Mouse (Mus musculus) urinary bladder, postnatal 10 days (tissue): ENCODE results near the gene Vstm2l.

Experiments
- DNase-seq: peaks from one replicate; pipeline ENCODE4 v3.0.0; 2022; ENCODE audit warnings: low spot score

Vstm2l gene

DNA sequence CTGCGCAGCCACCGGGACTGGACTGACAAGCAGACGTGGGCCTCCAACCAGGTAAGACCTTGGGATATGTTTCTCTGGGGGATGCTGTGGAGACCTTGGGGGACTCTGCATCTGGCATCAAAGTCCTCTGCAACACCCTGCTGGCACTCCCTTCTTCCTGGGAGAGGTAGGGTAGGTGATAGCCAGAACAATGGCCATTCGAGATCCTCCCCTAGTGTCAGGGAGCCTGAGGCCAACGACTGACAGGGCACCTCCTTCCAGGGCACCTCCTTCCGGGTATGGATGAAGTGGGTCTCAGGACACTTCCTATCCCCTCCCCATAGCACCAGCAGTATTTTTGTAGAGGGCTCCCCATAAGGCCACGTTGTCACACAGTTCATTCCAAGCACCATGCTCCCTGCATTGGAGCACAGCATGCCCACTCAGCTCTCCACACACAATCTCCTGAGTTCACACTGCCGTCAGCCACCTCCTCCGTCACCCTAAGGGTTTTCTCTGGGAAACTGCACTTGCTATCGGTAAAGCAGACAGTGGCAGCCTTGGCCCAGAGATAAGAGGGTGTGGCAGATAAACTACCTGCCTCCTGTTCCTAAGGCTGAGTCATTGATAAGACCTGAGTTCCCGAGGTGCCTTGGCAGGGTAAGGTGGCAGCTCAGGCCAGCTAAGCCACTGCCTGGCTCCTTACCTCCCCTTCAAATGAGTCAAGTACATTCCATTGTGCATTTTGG, 21.2 kb downstream of the Vstm2l start:
- DNase-seq = no peak

DNA sequence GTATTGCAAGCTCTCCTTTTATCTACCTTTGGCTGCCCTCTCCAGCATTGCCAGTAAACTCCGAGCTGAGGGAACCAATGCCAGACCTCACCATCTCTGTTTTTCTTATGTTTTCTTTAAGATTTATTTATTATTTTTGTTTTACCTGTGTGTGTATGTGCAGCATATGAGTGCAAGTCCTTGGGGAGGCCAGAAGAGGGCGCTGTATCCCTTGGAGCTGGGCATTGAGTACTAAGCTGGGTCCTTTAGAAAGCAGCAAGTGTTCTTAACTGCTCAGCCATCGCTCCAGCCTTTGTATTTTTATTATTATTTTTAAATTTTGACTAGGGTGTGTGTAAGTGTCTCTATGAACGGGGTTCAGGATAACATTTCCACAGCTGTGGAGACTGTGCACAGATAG, 22.2 kb downstream of the Vstm2l start:
- DNase-seq = no peak

DNA sequence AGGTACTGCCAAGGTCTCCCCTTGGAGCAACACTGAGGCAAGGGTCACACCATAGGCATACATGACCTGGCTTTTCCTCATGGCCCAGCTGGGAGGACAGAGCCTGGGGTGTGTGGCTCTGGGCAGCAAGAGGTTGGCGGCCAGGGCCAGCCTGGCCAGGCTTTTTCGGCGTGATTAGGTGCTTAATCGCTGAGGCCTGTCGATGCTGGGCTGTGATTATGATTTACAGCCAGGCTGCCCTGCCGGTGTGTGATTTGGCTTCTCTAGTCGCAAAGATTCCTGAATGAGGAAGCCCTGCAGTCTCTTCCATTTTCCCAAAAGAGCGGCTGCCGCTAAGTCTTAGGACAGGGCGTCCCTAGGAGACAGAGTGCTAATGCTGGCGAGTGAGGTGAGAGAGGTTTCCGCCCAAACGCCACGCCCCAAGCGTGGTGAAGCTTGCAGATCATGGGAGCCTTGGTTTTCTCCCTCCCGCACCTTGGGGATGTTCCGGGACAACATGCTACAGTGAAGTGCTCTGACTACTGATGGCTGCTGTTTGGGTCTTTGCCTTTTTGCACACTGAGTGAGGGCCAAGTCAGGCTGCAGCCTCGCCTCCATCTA, 26.2 kb downstream of the Vstm2l start:
- no peak for DNase-seq

DNA sequence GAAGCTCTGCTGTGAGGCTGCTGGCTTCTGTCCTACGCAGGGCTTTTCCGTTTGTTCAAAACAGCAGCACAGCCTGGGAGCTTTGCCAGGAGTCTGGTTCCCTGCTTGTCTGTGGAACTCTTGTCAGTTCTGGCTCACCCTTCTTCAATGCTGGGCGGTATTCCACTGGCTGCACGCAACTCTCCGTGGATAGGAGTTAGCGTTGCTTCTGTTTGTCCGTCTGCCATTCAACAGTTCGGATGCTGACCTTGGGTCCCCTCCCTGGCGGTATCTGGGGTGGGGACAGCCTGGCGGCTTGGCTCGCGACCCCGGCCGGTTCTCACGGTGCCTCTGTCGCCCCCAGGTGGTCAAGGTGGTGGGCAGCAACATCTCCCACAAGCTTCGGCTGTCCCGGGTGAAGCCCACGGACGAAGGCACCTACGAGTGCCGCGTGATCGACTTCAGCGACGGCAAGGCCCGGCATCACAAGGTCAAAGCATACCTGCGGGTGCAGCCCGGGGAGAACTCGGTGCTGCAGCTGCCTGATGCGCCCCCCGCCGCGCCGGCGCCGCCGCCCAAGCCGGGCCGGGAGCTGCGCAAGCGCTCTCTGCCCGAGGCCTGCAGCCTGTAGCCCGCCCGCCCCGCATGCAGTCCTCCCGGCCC, 29.2 kb downstream of the Vstm2l start:
- DNase-seq = no peak

DNA sequence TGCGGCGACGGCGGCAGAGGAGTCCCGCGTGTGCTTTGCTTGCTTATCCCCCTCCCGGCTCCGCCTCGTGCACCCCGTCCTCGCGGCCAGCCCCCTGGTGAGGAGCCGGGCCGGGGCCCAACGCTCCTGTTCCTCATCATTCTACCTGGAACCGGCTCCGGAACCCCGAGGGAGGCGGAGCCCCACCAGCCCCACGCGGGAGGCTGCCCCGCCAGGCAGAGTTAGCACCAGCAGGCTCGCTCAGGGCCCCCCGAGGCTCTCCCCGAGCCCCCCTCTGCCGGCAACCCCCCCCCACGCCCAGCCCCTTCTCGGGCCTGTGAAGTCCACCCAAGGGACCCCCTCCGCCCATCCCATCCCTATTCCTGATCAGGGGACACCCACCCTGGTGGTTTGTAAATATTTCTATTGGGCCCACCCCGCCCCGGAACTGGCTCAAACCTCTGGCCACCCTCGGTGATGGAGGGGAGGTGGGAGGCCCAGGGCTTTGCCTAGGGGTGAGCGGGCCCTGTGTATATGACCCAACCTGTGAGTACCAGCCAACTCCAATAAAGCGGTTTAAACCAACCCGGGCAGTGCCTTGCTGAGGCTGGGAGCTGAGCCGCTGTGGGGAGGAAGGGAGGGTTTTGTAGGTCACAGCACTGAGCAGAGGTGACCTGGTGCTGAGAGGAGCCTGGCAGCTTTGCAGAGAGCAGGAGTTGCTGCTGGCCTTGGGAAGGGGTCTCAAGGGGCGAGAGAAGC, 29.9 kb downstream of the Vstm2l start:
- no peak for DNase-seq

DNA sequence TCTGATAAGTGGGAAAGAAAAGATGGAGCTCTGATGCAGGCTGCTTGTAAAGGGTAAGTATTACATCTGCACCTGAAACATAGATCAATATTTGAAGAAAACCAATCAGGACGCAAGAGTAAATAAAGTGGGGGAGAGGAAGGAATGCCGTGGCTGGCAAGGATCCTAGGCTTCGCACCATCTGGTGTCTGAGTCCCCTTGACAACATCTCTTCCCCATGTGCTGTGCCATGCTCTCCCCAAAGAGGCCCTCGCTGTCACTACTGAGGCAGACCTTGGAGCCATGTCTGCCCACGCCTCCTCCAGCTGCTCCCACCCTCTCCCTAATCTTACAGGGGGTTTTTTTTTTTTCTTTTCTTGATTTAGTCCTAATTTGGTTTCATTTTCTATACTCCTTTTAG, 39.5 kb downstream of the Vstm2l start:
- DNase-seq = no peak

DNA sequence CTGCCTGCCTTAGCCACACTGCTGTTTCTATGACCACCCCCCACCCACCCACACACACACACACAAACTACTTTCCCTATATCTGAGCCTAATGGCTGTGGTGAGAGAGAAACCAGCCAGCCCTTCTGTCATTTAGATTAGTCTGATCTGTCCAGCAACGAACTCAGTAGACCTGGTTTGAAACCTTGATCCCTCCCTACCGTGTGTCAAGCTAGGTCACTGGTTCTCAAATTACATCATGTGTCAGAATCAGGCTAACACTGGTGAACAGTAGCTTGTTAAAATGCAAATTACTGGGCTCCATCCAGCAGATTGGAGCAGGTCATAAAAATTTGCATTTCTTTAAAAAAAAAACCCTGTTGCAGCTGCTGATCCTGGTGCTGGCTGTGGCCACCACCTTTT, 43.3 kb downstream of the Vstm2l start:
- DNase-seq = no peak

DNA sequence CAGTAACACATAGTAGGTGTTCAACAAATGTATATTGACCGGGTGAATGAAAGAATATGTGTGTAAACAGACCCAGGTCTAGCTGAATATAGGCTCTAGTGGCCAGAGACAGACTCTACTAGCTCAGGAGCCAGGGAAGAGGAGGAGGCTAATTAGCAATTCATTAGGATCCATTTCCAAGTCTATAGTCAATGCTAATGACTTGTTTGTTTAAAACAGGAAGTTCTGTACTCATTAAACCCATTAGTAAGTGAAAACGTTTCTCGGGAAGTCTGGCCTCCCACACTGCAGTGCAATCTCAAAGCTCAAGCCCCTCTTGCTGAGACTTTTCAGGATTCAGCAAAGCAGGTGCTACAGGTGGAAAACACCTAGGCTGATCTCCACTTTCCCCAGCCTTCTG, 53.4 kb downstream of the Vstm2l start:
- DNase-seq = no peak

DNA sequence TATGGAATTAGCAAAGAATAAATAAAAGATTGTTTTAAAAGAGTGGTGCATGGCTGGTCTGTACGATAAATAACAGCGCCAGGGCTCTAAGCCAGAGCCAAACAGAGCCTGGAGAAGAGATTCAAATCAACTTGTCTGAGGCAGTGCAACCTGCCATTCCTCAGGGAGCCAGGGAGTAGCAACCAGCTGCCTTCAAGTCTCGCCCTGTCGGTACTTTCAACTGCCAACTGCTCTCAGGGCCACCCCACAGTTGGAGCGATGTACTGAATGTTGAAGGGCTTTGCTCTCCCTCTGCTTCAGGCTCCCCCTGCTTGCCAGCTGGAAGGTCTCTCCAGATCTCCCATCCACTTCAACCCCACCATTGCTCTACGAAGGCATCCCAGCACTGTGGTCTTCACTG, 55.7 kb downstream of the Vstm2l start:
- DNase-seq = no peak

DNA sequence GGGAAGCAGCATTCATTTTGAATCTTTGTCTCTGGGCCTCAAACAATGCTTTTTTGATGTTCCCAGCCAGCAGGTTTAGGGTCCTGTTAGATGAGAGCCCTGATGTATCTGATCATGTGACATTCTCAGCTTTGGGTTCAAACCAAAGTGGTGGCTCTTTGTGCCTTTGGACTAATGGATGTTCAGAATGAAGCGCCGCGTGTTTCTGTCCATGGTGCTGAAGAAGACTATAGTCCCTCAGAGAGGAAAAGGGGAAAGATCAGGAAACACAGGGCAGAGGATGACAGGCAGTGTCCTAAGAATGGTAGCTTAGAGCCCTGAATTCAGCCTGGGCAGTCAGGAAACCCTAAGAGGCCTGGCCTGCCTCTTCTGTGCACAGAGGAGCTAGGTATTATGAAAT, 56.2 kb downstream of the Vstm2l start:
- DNase-seq = no peak

DNA sequence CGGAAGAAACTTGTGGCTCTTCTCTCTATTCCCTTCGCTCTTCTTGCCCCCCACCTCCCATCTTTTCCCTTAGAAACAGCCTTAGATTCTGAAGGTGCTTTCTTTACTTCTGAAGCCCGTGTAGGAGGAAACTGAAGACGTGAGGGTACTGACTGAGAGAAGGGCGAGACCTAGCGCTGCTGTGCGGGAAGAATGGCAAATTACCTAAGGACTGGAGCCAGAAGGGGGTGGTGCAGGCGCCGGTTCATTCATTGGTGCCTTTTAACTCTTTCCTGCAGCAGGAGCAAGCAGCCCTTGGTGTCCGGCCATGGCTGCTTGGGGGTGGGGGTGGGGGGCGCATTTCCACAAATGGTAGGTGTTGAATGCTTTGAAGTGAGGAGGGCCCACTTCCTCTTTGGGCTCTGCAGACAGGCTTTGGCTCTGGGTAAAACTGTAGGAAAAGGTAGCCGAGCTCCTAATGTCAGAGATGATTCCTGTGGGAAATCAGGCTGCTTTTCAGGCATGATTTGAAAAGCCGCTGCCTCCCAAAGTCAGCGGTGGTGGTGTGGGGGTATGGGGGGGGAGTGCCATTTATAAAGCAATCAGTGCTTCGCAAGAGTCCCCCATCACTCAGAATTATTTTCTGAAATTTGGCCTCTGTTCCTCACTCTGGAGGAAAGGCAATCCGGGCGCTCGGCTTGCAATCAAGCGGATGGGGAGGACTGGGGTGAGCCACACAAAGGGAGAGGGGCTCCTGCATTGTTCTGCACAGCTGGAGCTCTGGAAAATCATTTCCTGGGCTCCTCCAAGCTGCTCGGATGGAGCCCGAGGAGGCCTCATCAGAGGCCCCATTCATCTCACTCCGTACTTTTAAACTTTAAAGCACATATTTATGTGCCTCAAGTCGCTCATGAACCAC, 60.4 kb downstream of the Vstm2l start:
- DNase-seq = no peak

DNA sequence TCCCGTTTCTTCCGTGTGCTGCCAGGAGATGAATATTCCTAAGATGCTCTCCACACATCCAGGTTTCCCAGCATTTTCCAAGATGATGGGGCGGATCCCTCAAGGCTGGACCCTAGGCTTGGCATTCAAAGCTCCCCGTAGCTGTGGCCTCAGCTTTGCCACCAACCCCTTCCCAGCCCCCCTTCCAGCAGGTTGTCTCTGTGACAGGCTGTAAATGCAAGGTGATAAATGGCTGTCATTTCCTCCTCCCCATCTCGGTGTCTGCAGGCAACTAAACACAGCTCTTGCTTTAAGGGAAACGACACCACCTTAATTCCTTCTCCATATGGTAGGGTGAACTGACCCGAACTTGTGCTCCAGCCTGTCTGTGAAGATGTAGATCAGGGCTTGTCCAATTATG, 61.1 kb downstream of the Vstm2l start:
- no peak for DNase-seq

DNA sequence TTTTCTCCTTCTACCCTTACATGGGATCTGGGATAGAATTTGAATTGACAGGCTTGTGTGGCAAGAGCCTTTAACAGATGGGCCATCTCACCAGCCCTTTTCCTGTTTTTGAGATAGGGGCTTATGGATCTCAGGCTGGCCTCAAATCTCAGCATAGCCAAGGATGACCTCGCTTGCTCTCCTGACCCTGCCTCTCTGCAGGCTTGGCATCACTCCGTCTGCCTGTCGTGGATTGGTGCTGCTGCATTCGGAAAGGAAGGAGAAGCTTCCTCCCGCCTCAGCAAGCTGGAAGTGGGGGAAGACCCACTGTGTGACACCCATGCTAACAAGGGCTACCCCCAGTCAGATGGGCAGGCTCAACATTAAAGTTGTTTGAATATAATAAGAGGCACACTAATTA, 64.8 kb downstream of the Vstm2l start:
- no peak for DNase-seq

DNA sequence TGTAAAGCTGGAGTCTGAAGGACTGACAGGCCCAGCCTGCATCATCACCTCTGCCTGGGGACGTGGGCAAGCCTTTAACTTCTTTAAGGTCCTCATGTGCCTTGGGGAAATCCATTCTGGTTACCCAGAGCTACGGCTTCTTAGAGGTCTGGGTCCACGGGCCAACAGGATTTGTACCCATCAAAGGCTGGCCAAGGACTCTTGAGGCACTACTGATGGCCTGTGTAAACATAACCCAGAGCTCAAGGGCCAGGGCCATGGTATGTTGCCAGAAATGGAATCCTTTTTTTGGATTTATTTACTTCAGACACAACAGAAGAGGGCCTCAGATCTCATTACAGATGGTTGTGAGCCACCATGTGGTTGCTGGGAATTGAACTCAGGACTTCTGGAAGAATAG, 68.3 kb downstream of the Vstm2l start:
- no peak for DNase-seq

DNA sequence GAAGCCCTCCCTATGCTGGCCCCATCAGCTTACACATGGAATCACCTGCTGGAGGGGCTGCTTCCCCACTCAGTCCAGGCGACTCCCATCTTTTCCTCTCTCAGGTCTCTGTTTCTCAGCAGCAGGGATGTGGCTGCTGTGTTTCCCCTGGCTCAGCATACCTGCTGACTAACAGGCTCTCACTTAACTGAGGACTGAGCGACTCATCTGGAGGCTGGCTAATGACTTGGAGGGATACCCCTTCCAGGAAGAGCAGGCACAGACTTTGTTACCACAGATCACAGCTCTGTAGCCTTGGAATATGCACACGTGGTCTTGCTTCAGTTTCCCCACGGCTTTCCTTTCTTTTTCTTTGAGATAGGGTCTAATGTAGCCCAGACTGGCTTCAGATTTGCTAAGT, 68.8 kb downstream of the Vstm2l start:
- no peak for DNase-seq

DNA sequence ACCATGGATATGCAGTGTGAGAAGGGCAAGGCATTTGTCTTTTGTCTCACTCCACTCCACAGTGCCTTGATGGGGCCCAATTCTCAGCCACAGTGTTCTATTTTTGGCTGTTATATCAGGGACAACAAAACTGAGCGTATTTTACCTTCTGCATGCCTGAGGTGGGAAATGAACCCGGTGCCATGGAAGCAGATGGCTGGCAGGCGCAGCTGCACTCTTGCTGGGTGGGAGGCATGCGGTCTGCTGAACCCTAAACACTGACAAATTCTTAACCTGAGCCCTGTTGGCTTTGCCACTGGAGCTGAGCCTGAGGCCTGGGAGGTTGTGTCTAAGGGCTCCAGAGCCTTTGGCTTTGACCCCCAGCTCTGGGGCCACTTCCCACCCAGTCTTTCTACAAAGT, 71.2 kb downstream of the Vstm2l start:
- DNase-seq = no peak

DNA sequence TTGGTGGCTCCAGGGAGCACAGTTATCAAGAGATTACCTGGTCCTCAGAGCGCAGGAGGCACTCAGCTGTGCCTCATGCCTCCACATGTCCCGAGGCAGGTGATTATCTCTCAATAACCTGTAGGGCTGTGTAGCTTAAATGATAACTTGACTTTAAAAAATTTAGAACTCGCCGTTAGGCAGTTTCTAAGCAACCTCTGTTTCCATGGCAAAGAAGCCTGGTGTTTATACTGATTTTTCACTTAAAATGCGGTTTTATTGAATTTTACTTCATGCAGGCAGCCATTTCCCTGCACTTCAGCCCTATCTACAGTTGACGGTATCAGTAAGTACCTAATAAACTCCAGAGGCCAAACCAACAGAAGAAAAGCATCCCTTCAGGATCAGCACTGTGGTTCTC, 71.8 kb downstream of the Vstm2l start:
- DNase-seq = no peak

DNA sequence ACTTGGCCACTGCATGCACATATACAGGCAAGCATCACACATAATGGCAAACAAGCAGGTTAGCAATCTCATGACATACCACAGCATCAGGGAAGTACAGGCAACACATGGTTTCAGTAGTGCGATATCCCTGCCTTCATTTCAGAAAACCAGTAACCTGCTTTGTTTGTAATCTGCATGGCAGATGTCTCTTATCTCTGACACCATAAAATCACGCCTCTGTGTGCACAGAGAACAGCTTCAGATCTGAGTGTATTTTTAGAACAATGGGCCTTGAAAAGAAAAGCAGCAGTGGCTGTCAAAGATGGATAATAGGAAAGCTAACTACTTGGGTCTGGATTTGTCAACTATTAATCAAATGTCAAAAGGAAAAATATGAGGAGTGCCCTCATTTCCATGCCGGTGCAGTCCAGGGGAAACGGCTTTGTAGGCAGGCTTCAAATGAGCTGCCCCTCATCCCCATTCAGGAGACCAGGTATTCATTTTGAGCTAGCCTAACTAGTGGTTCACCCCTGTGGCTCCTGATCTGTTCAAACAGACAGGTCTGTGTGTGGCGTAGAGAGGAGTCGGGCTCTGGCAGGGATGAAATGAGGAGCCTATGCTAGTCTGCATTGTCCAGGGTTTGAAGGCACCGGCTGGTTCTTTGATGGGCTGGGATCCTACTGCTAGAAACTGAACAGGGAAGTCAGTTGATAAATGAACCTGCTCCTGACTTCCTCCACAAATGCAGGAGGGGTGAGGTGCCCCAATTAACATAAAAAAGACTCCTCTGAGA, 74.2 kb downstream of the Vstm2l start:
- no peak for DNase-seq

DNA sequence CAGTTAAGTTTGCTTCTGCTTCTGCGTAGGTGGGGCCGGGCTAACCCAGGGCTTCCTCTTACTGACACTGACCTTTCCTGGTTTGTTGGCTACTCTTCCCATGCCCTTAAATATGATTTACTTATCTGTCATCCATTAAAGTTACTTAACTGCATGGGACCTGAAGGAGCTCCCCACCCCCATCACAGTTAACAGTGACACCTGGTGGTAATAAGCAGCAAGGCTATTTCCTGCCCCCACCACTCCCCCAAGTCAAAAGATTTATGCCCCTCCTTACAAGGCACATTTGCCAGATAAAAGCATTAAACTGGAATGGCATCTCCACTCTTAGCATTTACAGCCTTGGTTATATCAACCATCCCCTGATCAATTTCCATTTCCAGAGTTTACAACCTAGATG, 75.5 kb downstream of the Vstm2l start:
- DNase-seq = no peak

DNA sequence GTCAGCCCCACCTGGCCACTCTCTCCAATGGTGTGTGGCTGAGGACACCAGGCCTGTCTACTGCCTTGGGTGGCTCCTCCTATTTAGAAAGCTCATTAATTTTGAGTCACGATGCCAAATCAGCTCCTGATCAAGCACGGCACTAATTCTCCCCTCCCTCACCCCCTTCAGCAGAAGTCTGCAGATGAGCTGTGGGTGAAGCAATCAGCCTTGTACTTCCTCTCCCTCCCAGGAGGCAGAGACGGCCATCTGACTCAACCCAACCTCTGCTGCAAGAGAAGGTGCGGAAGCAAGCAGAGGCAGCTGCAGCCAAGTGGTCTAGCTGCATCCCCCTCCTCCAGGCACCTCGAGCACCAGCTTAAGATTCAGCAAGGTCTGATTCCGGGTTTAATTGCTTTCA, 76.6 kb downstream of the Vstm2l start:
- DNase-seq = no peak

DNA sequence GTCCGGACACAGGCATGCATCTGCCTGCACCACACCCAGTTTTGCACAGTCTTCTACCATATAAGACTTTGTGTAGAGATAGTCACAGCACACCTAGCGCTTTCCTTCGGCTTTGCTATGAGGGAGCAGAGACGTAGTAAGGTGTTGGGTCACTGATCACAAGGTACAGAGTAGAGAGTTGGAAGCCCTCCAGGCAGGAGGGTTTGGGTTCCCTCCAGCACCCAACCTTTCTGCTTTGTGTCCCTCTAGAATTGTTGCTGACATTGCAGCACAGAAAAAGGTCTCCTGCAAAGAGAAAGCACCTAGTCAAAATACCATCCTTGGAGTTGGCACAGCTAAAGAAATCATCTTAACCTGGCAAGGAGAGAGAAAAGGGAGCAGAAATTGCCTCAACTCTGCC, 78.0 kb downstream of the Vstm2l start:
- DNase-seq = no peak
